Mouse (Mus musculus) subcutaneous adipose tissue, adult 2 months (tissue): Measurements from ENCODE around the gene Olfr648. TPM values are rescaled to one million over a fixed set of nuclear protein-coding genes. Genes with fewer than 3 reads are reported as not detected.

Experiments
- polyA plus RNA-seq: library from polyadenylated mRNA; depleted of rRNA; stranded (reverse); fragments of >200 nt; gene quantifications from 2 replicates; pipeline ENCODE4 v1.2.3, GENCODE M21; 2012; ENCODE audit warnings: low replicate concordance; rRNA removed

Gene Olfr648
- 0.08 TPM in 1 of 2 replicates, not detected in the other for polyA plus RNA-seq

DNA sequence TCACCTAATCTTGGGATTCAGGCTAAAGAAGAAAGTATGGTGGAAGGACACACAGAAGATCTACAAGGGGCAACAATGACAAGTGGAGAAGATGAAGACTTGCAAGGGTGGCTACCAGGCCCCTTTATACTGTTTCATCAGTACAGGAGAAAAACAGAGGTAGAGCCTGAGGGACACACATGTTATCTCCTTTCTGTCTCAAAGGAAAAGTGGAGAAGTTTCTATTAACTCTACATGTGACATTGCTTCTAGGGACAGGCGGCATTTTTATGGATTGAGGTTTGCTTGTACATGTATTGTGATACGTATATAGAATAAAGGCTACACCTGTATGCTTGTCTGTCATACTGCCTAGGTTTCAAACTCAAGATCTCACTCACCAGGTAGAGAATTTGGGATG lies at the start of gene Olfr648:
Gene Olfr648, minus strand, starts transcription at position 101 of the 400 bp plus-strand sequence.

DNA sequence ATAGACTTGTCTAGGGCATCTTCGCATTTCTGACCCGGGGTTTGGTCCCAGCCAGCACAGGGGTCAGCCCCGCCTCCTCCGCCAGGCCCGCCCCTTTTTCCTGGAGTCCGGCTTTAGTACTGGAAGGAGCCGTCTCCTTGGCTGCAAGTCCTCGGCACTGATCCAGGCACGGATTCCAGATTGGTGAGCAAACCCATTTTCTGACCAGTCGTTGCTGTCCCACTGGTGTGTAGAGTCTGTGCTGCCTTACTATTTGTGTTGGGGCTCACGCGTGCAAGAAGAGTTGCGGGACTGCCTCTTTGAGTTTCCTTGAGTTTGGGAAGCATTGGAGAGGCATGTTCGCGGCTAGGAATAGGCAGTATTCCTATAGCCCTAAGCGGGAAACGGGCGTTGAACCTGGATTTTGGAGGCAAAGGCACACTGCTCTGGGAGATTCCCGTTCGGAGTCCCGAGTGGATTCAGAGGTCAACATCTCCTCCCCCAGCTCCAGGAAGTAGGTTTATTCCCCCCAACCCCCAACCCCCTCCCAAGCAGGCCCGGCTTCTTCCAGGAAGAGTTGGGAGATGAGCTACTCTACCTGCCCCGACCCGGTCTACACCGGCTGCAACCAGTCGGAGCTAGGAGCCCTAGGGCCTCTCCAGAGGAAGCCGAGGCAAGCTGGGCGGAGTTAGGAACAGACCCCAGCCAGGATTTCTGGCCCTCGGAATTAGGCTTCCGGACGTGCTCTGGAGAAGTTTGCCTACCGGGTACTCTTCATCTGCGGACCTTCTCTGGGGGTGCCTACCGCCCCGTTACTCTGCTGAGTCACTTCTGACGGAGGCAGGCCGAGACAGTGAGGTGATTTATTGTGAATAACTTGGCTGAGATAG lies 35.7 kb upstream of the Olfr648 start, which contains the start of gene Trim6:
Gene Trim6, plus strand, starts transcription at position 93 of the 869 bp plus-strand sequence.

GRCm38 (mm10) chr7:104195885-104196284 lies 12.7 kb upstream of the Olfr648 start, which contains the start of gene Olfr649:
TSS of gene Olfr649 (minus strand) at chr7:104195985.

GRCm38 (mm10) chr7:104150456-104150855 lies 32.7 kb downstream of the Olfr648 start, which contains the start of gene Ubqlnl:
TSS of gene Ubqlnl (minus strand) at chr7:104150556.

DNA sequence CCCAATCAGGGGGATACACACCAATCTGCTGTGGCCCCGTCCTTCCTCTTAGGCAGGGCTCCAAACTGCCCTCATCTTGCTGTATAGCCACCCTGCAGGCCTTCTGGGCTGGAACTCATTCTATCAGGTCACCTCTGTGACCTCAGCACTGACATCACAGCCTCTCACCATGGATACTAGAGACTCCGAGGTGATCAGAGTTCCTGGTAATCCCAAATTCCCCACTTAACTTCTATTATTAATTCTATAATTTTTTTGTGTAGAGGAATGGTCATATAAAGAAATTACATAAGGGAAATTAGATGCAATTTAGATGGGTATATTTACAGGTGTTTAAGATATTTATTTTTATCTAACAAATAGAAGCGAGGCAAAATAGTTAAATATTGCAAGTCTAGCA lies 40.0 kb downstream of the Olfr648 start, which contains the start of gene Ubqln3:
Gene Ubqln3, minus strand, starts transcription at position 101 of the 400 bp plus-strand sequence.

DNA sequence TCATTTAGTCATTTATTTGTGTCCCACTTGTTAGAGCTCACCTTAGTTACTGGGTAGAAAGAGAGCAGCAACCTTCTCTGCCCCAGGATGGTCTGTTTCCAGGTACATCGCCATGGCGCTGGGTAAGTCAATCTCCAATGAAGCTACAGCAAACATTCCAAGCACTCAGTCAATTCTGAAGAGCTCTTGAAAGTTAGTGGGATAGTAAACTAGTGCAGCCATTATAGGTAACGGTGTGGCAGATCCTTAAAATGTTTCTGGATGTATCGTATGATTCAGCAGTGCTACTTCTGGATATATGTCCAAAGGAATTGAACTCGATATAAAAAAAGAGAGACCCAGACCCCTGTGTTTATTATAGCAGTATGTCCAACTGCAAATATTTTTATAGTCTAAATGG lies 45.9 kb downstream of the Olfr648 start, which contains the start of gene Olfr643:
Gene Olfr643, minus strand, starts transcription at position 101 of the 400 bp plus-strand sequence.

DNA sequence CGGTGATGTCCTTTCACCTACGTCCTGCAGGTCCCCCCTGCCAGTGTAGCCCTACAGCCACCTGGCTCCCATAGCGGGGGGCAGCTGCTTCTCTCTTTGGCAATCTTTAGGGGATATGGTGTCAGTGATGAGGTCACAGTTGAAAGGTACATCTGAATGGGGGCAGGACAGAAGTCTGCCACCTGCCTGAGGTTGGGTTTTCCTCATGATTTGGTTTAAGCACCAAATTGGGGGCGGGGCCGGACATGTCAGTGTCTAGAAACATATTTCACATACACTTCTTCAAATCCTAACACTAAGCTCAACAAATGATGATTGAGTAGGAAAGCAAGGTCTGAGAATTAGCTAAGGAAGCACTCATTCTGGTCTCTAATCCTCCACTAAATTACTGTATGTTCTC lies 53.5 kb downstream of the Olfr648 start, which contains the start of gene Ubqln5:
Gene Ubqln5, minus strand, starts transcription at position 101 of the 400 bp plus-strand sequence.

Other genes starting within 250 kb of the Olfr648 start
- not detected in 2 replicates for gene Olfr632, start 249.0 kb downstream of the Olfr648 start, polyA plus RNA-seq
- gene Olfr633, start 239.0 kb downstream of the Olfr648 start, polyA plus RNA-seq: not detected in 2 replicates
- not detected in 2 replicates for gene Olfr635, start 212.2 kb downstream of the Olfr648 start, polyA plus RNA-seq
- not detected in 2 replicates for gene Olfr638, start 184.6 kb downstream of the Olfr648 start, polyA plus RNA-seq
- not detected in 2 replicates for gene Olfr639, start 166.1 kb downstream of the Olfr648 start, polyA plus RNA-seq
- not detected in 2 replicates for gene Olfr640, start 157.8 kb downstream of the Olfr648 start, polyA plus RNA-seq
- gene Olfr641, start 147.9 kb downstream of the Olfr648 start, polyA plus RNA-seq: not detected in 2 replicates
- gene Olfr642, start 130.7 kb downstream of the Olfr648 start, polyA plus RNA-seq: not detected in 2 replicates
- not detected in 2 replicates for gene 4930516K23Rik, start 121.9 kb downstream of the Olfr648 start, polyA plus RNA-seq
- not detected in 2 replicates for gene Olfr644, start 111.5 kb downstream of the Olfr648 start, polyA plus RNA-seq
- not detected in 2 replicates for gene Olfr645, start 97.9 kb downstream of the Olfr648 start, polyA plus RNA-seq
- gene Olfr646, start 78.5 kb downstream of the Olfr648 start, polyA plus RNA-seq: not detected in 2 replicates
- gene Ubqln5, start 53.6 kb downstream of the Olfr648 start, polyA plus RNA-seq: not detected in 2 replicates
- not detected in 2 replicates for gene Olfr643, start 46.0 kb downstream of the Olfr648 start, polyA plus RNA-seq
- not detected in 2 replicates for gene Ubqln3, start 40.1 kb downstream of the Olfr648 start, polyA plus RNA-seq
- gene Ubqlnl, start 32.8 kb downstream of the Olfr648 start, polyA plus RNA-seq: not detected in 2 replicates
- gene Olfm5, start 18.6 kb downstream of the Olfr648 start, polyA plus RNA-seq: not detected in 2 replicates
- gene Olfr649, start 12.6 kb upstream of the Olfr648 start, polyA plus RNA-seq: not detected in 2 replicates
- gene Trim6, start 35.4 kb upstream of the Olfr648 start, polyA plus RNA-seq: 1.3 TPM in 2 replicates
- 6.3 and 7.0 TPM in 2 replicates for gene Trim34a, start 61.1 kb upstream of the Olfr648 start, polyA plus RNA-seq
- 0.64 and 0.89 TPM in 2 replicates for gene Trim5, start 104.7 kb upstream of the Olfr648 start, polyA plus RNA-seq
- 4.5 and 6.4 TPM in 2 replicates for gene Trim12a, start 132.1 kb upstream of the Olfr648 start, polyA plus RNA-seq
- 4.3 and 5.3 TPM in 2 replicates for gene Trim34b, start 146.1 kb upstream of the Olfr648 start, polyA plus RNA-seq
- 5.7 and 6.5 TPM in 2 replicates for gene Trim12c, start 170.0 kb upstream of the Olfr648 start, polyA plus RNA-seq
- gene Trim30b, start 186.5 kb upstream of the Olfr648 start, polyA plus RNA-seq: 0.21 and 0.32 TPM in 2 replicates
- 0.09 TPM in 2 replicates for gene Trim30c, start 217.4 kb upstream of the Olfr648 start, polyA plus RNA-seq